Mouse (Mus musculus) spleen, adult 2 months (tissue): ENCODE data around the gene Dst. TPM values are rescaled to one million over a fixed set of nuclear protein-coding genes. Genes with fewer than 3 reads are reported as not detected.

Experiments used
- DNase-seq, 2 experiments: peaks; one replicate each; pipeline versions ENCODE4 v3.0.0 to v3.0.0-alpha.2; 2012 to 2021; ENCODE audit warnings: low spot score in 2 of 2, low read depth in 1 of 2
- H3K27ac ChIP-seq: fragments of 200-500 bp; 2 replicates; pipeline ENCODE4 v1.5.1; 2012; ENCODE audit warnings: low read length, inconsistent platforms; ENCODE audit not compliant: insufficient read depth
- H3K27me3 ChIP-seq: fragments of 200-500 bp; 2 replicates; pipeline ENCODE4 v1.6.1; 2012; ENCODE audit warnings: mild to moderate bottlenecking, moderate library complexity, low read length, inconsistent platforms; ENCODE audit not compliant: control insufficient read depth, insufficient read depth
- H3K36me3 ChIP-seq: fragments of 200-500 bp; 2 replicates; pipeline ENCODE4 v1.6.1; 2012; ENCODE audit warnings: mild to moderate bottlenecking, low read length, inconsistent platforms; ENCODE audit not compliant: control insufficient read depth, insufficient read depth
- H3K4me1 ChIP-seq: fragments of 200-500 bp; 2 replicates; pipeline ENCODE4 v1.6.1; 2011; ENCODE audit warnings: inconsistent platforms; ENCODE audit not compliant: control insufficient read depth, insufficient read depth, insufficient read length
- H3K4me3 ChIP-seq: fragments of 200-500 bp; 2 replicates; pipeline ENCODE4 v1.5.1; 2011; ENCODE audit warnings: mild to moderate bottlenecking, inconsistent platforms; ENCODE audit not compliant: insufficient read depth, insufficient read length; ENCODE audit errors: extremely low read depth
- CTCF ChIP-seq: fragments of 200-500 bp; IDR thresholded peaks from 2 replicates; pipeline ENCODE4 v1.5.1; 2011; ENCODE audit warnings: mild to moderate bottlenecking, inconsistent platforms; ENCODE audit not compliant: insufficient read depth, insufficient read length, insufficient replicate concordance; ENCODE audit errors: extremely low read depth
- POLR2A ChIP-seq: fragments of 200-500 bp; IDR thresholded peaks from 2 replicates; pipeline ENCODE4 v1.6.1; 2011; ENCODE audit warnings: low read depth, low read length, inconsistent platforms
- WGBS: fragments of 180-500 bp; shearing (Covaris S2); methylation state at CpG from one replicate; pipeline ENCODE4 v1.1.7; 2018; 5-methylcytosine and 5-hydroxymethylcytosine counted together
- polyA plus RNA-seq: library from polyadenylated mRNA; depleted of rRNA; stranded (reverse); fragments of >200 nt; gene quantifications from 2 replicates; pipeline ENCODE4 v1.2.3, GENCODE M21; 2012

Gene Dst
- polyA plus RNA-seq, 1 experiment, result 7.6 TPM

DNA sequence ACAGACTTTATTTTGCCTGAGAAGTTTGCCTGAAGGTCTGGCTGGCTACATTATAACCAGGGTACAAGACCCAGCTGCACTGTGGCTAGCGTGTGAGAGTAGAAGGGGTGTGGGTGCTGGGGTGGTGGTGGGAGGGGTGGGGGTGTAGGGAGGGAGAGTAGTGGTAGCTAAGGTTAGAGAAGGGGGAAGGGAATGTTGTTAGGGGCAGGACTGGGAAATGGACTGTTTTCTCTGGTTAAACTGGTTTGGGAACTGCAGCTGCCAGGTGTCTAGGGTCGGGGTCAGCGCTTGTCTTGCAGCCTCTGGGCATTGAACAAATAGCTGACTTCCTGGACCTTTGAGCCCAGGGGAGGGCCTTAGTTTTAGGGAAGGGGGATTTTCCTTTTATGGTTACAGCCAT lies 17.3 kb downstream of the Dst start:
- DNase-seq, result no peak
- 72% methylated on average over 3 of the region's 3 CpGs for WGBS
- Histone ChIP-seq H3K27ac (no peak overlapping the region), H3K36me3 (no peaks in the 10 kb centered on the region), H3K27me3 (no peaks in the 10 kb centered on the region), H3K4me1 (no peaks in the 10 kb centered on the region), H3K4me3 (no peak overlapping the region)
- TF ChIP-seq POLR2A (no peak), CTCF (no peak)

DNA sequence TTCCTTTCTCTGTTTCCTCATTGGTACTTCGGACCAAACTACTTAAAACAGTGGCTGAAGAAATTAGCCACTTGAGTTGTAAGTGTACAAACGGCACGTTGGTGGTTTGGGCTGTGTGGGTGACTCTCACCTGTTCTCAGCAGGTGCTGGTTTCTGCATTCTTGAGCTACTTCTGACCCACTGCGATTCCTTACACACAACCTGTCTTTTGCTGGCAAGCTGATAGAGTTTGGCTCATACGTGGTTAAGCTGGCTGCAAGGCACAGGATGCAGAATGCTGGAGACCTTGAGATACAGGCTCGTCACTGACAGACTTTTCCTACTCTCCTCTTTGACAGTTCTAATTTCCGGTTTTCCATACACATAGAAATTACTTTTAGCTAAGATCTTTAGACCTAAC lies 19.4 kb downstream of the Dst start:
- no peaks in the 10 kb centered on the region for H3K36me3 ChIP-seq
- H3K4me3 ChIP-seq, result no peak overlapping the region
- no peaks in the 10 kb centered on the region for H3K4me1 ChIP-seq
- H3K27ac ChIP-seq, result no peak overlapping the region
- no peak for DNase-seq
- TF ChIP-seq POLR2A (no peak), CTCF (no peak)
- WGBS, result 78% methylated on average over 7 of the region's 7 CpGs
- no peaks in the 10 kb centered on the region for H3K27me3 ChIP-seq

DNA sequence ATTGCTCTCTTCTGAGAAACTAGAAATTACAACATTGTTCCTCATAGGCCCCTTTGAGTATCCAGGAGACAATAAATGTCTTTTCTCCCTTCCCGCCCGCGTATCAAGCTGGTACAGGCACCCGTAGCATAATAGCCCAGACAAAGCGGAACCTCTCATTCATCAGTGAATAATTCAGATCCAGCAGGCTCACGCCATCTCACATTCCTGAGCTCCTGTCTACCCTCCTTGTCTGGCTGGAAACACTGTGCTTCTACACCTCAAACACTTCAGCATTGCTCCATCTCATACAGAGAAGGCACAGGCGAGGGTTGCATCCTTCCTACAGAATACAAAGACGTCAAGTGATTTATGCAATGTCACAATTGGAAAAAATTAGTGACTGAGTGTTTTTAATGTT lies 23.8 kb downstream of the Dst start:
- 92% methylated on average over 8 of the region's 8 CpGs for WGBS

DNA sequence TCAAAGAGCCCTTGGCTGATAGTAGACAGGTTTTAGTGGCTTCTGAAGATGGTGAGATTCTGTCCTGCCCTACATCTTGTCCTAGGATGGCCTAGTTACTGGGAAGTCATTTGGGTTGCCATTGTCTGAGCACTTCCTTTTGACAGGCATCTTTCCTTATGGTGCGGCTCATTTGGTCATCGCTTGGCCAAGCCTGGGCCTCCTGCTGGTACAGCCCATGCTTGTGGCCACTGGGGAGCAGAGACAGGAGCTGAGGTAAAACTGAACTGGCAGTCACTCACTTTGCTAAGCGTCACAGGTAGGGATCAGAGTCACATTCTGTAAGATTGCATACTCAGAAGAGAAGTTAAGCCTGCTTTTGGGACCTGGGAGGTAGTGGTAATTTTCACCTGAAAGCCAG lies 24.2 kb downstream of the Dst start:
- H3K27me3 ChIP-seq, result no peaks in the 10 kb centered on the region
- no peak for DNase-seq
- no peaks in the 10 kb centered on the region for H3K4me1 ChIP-seq
- WGBS, result 92% methylated on average over 3 of the region's 3 CpGs
- H3K4me3 ChIP-seq, result no peak overlapping the region
- no peaks in the 10 kb centered on the region for H3K36me3 ChIP-seq
- TF ChIP-seq POLR2A (no peak), CTCF (no peak)
- no peak overlapping the region for H3K27ac ChIP-seq

More for the DNA sequence above, 23.8 kb downstream of the Dst start:
- no peaks in the 10 kb centered on the region for H3K4me1 ChIP-seq
- DNase-seq, result no peak
- H3K27ac ChIP-seq, result no peak overlapping the region
- no peak overlapping the region for H3K4me3 ChIP-seq
- TF ChIP-seq CTCF (no peak), POLR2A (no peak)
- H3K36me3 ChIP-seq, result no peaks in the 10 kb centered on the region
- no peaks in the 10 kb centered on the region for H3K27me3 ChIP-seq

DNA sequence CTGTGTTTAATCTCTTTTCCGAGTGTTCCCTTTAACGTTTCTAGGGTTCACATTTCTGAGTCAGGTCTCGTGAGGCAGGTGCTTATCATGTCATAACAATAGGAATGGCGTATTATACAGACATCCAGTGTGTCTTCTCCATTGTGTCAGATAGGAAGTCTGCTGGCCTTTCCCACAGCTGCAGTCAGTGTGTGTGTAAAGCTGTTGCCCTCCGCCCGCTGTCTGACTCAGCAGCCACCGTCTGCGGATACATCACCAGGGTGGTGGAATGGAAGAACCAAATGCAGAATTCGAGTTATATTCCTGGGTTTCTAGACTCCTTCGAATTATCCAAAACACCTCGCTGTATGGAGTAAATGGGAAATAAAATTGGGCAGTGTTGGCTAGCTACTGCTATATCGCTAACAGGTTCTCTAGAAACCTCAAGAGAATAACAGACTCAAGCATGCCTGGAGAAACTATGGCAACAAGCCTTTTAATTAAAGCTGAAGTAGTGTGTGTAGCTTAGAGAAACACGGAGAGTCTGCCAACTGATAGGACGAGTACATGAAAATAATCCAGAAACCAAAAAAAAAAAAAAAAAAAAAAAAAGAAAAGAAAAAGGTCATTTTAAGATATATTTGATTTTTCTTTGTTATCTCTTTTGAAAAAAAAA lies 24.9 kb downstream of the Dst start:
- H3K4me3 ChIP-seq, result no peak overlapping the region
- no peaks in the 10 kb centered on the region for H3K27me3 ChIP-seq
- TF ChIP-seq CTCF (no peak), POLR2A (no peak)
- H3K36me3 ChIP-seq, result no peaks in the 10 kb centered on the region
- H3K27ac ChIP-seq, result no peak overlapping the region
- H3K4me1 ChIP-seq, result no peaks in the 10 kb centered on the region
- WGBS, result 85% methylated on average over 14 of the region's 14 CpGs
- DNase-seq, result no peak

DNA sequence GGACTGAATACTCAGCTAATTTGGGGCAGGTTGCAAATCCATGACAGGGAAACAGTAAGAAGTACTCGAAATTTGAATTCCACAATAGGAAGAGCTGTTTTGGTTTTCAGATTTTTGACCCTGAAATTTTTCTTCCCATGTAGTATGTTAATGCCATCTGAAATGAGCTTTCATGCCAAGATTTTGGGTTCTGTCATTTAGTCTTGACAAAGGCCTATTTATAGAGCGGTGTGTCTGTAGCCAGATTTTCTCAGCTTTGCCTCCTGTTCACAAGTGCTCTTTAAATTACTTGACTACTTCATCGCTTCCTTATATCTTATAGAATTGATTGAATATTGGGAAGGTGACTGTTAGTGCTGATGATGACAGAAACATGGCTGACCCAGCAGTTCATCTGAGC lies 27.9 kb downstream of the Dst start:
- 83% methylated on average over 3 of the region's 3 CpGs for WGBS
- TF ChIP-seq CTCF, result no peak
- no peak for TF ChIP-seq POLR2A
- Histone ChIP-seq H3K36me3 (no peaks in the 10 kb centered on the region), H3K4me1 (no peaks in the 10 kb centered on the region), H3K27me3 (no peaks in the 10 kb centered on the region), H3K4me3 (no peak overlapping the region), H3K27ac (no peak overlapping the region)
- DNase-seq, result no peak

DNA sequence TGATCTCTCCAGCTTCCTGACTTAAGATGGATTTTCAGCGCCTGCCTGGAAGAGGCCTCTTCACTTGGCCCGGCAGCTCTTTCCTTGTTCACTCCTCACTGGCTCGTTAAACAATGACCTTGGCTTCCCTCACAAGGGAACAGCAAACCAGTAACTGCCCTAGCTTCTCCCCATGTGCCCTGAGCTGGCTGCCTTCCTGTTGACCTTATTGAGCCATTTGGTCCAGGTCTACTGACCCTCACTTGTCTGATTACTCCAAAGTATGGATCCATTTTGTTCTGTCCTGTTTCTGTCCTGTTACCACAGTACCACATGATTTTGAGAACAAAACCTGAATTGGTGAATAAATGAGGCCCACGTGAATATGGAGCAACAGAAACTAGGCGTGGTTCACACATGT lies 31.8 kb downstream of the Dst start:
- H3K4me3 ChIP-seq, result no peak overlapping the region
- DNase-seq, result no peak
- no peak overlapping the region for H3K27ac ChIP-seq
- H3K27me3 ChIP-seq, result no peaks in the 10 kb centered on the region
- TF ChIP-seq POLR2A (no peak), CTCF (no peak)
- no peaks in the 10 kb centered on the region for H3K36me3 ChIP-seq
- WGBS, result 81% methylated on average over 5 of the region's 5 CpGs
- no peaks in the 10 kb centered on the region for H3K4me1 ChIP-seq
